Mouse (Mus musculus) gastrocnemius, postnatal 4 days (tissue): Measurements from ENCODE around the gene Akt1s1. TPM values are rescaled to one million over a fixed set of nuclear protein-coding genes. Genes with fewer than 3 reads are reported as not detected.

Experiments
- DNase-seq, 2 experiments: peaks; one replicate each; pipeline ENCODE4 v3.0.0; 2021 to 2022; ENCODE audit warnings: low spot score in 2 of 2, mixed read lengths in 2 of 2
- total RNA-seq, 2 experiments: library from RNA; stranded (reverse); gene quantifications; 2 replicates each; pipeline ENCODE4 v1.2.3; 2021

Gene Akt1s1
- total RNA-seq, 2 experiments from 2014 or later = 92.4 to 103 TPM

DNA sequence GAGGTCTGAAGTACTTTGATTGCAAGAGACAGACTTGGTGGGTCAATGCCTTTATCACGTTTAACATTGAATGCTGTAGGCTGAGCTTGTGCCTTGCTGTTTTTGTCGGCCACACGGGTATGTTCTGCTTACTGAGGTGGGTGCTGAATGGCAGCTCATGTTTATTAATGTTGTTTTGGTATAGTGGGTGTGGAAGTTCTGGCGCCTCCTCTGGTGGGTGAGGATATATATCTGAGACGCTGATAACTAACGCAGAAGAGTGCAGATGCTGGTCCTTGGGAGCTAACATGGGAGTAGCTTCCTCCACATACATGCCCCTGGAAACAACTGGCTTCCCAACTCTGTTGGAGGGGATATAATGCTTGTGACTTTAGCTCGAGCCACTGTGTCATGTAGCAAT lies 25.4 kb upstream of the Akt1s1 start:
- no peak for DNase-seq

DNA sequence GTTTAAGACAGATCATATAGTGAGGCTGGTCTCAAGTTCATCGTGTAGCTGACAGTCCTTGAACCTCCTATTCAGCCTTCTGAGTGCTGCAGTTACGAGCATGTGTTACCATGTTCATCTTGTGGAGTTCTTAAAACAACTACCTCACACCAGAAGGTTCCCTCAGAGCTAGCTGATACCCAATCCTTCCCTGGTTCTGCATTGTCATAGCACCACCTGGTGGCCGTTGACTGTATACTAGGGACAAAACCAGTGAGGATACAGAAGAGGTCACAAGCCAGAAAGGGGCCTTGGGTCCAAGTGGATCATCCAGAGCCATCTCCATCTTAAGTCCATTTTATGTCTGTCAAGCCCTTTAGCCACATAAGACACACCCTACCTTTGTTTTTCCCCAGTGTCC lies 23.9 kb upstream of the Akt1s1 start:
- DNase-seq = peak in 1 of 2 experiments; percentile 80

DNA sequence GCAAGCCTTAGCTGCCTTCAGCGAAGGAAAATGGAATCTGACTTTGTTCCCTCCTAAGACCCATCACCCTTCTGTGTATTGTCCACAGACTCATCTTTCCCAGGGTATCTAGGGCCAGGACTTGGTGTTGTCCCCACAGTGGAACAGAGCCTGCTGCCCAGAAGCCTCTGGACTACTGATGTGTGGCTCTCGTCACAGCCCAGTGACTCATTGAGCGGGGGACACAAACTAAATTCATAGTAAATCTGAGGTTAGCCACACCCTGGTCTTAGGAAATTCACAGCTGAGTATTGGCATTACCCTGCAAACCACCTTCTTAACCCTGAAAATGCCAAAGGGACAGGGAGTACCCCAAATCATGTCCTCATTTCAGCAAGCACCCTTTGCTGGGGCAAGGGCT lies 22.0 kb upstream of the Akt1s1 start:
- no peak for DNase-seq

DNA sequence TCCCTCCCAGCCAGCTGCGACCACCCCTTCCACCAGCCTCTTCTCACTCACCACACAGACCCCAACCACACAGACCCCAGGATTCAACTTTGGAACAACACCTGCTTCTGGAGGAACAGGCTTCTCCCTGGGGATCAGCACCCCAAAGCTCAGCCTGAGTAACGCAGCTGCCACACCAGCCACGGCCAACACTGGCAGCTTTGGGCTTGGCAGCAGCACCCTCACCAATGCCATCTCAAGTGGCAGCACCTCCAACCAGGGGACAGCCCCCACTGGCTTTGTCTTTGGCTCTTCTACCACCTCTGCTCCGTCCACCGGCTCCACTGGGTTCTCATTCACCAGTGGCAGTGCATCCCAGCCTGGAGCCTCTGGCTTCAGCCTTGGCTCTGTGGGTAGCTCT lies 20.1 kb upstream of the Akt1s1 start:
- DNase-seq = no peak

DNA sequence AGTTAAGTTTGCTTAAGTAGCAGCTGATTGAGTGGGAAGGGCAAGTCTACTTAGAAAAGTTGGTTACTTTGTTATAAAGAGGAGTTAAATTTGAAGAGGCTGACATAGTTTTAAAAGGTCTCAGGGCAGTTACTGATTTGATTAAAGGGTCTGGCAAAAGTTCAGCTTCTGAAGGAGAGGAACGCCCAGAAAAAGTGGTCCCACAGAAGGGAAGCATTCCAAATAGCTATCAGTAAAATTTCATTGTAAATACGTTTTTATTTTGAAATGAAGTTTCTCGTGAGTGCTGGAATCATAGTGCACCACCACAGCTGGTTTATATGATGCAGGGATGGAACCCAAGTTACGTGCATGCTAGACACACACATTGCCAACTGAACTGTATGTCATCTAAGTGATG lies 16.0 kb upstream of the Akt1s1 start:
- no peak for DNase-seq

DNA sequence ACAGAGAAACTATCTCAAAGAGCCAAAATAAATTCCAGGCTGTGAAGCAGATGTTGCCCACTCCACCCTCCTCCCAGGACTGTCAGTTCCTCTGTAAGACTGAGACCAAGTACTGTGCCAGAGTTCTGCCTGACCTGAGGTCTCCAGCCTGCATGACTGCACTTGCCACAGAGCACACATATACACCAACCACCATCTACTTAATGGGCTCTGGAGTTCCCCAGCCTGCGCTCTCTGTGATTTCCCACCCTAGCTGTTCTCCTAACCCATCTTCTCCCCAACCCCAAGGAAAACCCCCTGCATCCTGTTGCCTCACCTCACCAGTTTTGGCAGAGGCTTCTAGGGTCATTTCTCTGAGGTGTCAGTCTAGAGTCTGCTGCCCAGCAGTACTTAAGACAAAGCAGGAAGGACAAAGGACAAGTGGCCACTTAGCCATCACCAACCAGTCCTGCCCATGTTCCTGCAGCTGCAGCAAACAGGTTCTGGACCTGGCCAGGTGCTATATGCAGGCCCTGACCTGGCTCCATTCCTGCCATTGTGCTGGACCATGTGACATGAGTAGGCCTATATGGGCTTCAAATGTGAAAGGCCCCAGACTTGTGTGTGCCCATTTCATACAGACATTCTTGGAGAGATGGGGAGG lies 13.3 kb upstream of the Akt1s1 start:
- DNase-seq = no peak

DNA sequence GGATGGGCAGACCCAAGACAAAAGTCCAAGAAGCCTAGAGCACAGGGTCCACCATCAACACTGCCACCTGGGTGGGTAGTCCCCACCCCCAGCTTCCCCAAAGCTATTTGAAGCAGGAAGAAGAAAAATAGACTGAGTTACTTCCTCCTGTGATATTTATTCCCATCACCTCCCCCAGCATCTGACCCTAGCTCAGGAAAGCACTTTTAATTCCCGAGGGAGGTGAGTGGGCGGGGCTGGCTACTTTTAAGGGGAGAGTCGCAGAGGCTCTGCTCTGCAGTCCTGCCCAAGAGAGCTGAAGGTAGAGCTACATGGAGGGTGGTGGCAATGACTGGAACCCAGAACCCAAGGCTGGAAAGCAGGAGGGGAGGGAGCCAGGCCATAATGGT lies 12.8 kb upstream of the Akt1s1 start:
- DNase-seq = no peak

DNA sequence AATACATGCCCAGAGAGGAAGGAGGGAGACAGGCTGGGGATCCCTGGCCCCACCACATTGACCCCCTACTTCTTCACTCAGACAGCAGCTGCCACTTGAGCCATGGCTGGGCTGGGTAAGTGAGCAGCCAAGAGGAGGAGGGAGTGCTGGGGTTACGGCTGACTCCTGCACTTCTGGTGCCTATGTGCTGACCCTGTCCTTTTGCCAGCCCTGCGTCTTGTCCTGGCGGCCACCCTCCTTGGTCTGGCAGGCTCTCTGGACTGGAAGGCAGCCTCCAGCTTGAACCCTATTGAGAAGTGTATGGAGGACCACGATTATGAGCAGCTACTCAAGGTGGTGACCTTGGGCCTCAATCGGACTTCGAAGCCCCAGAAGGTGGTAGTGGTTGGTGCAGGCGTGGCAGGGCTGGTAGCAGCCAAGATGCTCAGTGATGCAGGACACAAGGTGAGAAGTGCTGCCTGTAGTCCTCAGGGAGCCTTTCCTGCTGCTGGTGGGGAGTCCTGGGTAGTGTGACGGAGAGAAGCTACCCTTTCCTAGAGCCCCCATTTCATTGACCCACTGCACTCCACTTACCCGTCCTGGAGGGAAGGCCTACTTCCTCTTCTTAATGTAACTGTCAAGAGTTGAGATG lies 12.3 kb upstream of the Akt1s1 start:
- no peak for DNase-seq

DNA sequence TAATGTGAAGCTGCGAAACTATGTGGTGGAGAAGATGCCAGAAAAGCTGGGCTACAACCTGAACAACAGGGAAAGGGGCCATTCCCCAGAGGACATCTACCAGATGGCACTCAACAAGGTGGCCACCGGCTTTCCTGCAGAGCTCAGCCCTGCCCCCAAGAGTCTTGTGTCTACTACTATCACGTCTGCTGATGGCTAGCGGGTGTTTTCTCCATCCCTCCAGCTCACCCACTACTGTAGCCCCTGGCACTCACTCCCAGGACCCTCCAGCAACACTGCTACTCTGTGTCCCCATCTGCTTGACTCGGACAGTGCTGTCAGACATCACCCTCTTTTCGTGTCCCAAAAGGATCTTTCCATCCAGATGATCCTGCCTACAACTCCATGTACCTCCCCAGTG lies 10.7 kb upstream of the Akt1s1 start:
- no peak for DNase-seq

DNA sequence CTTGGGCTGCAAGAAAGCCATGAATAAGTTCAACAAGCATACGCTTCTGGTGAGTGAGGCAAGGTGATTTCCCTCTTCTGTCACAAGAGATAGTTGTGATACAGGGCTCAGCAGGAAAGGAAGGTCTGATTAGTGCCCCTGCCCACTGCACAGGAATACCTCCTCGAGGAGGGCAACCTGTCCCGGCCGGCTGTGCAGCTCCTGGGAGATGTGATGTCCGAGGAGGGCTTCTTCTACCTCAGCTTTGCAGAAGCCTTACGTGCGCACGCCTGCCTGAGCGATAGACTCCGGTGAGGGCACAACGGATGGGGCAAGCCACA lies 9.7 kb upstream of the Akt1s1 start:
- DNase-seq = no peak

DNA sequence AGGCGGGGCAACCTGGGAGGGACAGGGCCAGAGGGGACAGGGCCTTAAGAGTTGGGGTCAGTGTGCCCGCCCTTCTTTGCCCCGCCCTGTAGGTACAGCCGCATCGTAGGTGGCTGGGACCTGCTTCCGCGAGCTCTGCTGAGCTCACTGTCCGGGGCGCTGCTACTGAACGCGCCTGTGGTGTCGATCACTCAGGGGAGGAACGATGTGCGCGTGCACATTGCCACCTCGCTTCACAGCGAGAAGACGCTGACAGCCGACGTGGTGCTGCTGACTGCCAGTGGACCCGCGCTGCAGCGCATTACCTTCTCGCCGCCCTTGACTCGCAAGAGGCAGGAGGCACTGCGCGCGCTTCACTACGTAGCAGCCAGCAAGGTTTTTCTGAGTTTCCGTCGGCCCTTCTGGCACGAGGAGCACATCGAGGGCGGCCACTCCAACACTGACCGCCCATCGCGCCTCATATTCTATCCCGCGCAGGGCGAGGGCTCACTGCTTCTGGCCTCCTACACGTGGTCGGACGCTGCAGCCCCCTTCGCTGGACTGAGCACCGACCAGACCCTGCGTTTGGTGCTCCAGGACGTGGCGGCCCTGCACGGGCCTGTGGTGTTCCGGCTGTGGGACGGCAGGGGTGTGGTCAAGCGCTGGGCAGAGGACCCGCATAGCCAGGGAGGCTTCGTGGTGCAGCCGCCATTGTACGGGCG lies 9.2 kb upstream of the Akt1s1 start:
- peak in 1 of 2 experiments; percentile 63 for DNase-seq

DNA sequence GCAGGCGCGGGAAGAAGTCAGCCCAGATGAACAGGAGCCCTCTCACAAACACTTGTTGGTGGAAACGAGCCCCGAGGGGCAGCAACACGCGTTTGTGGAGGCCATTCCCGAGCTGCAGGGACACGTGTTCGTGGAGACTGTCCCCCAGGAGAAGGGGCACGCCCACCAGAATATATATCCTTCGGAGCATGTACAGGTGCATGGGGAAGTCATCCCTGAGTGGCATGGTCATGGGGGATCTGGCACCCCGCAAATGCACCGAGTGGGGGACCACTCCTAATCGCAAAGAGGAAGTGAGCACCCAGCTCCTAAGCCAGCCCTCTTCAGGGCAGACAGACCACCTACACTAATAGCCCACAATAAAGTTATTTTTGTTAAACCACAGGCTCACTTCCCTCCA lies 8.4 kb upstream of the Akt1s1 start:
- DNase-seq = no peak

DNA sequence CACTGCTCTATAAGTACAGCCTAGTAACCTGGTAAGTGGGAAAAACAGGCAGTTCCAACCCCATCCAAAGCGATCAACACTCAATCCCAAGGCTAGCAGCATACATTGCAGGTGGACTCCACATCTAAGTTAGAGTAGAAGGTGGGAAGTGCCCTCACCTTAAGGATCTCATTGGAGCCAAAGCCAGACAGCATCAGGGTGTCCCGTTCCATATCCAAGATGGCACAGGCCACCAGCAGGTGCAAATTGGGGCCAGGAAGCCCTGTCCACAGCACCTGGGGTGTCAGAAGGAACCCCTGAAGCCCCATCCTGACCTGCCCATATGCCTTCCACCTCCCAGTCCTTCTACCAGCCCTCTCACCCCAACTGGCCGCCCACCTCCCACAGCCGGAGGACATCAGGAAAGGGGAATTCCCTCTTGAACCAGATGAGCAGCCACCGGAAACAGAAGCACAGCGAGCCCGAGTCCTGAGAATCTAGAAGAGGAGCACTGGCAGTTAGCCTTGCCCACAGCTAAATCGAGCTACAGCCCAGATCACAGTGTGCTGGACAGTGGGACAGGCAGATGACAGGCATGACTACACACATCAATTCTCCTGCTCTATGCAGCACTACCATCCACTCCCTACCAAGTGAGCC lies 6.8 kb upstream of the Akt1s1 start:
- DNase-seq = no peak

DNA sequence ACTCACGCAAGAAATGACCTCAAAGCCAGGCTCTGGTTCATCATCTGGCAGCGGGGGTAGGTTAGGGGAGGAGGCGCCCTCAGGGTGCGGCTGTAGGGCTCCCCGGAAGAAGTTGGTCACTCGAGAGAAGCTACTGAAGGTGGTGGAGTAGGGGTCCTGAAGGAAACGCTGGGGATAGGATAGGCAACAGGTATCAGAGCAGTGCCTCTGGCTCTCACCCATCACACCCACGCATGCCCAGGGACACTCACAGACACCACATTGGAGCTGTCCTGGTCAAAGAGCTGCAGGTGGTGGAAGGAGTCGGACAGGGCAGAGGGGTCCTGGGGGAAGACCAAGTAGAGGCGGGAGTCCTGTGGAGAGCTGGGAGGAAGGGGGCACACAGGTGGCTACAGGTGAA lies 3.8 kb upstream of the Akt1s1 start:
- DNase-seq = no peak

DNA sequence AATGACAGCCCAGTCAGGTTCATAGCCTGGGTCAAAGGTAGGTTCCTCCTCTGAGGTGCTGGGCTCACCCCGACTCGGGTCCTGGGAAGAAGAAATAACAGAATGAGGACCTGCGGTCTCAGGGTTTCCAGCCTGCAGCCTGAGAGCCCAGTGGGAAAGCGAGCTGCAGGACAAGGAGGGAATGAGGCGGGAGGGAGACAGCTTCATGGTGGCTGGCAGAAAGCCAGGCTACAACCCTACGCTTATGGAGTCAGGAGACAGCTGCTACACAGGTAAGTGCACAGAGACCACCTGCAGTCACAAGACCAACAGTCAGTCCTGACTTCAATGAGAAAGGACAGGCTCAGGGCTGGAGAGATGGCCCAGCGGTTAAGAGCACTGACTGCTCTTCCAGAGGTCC lies 2.0 kb upstream of the Akt1s1 start:
- no peak for DNase-seq

DNA sequence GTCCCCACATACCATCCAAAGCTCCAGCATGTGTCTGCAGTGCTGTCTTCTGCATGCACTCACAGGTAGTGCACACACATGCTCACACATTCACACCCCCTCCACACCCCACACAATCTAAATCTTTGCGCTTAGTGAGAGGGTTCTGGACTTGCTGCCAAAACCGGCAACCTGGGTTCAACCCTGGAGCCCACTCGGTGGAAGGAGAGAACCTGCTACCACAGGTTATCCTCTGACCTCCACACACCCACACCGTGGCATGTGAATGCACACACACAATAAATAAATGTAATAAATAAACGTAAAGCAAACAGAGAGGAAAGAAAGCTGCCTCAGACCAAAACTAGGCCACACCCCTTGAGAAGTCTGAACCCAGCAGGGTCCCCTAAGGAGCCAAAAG lies 1.0 kb upstream of the Akt1s1 start:
- no peak for DNase-seq

DNA sequence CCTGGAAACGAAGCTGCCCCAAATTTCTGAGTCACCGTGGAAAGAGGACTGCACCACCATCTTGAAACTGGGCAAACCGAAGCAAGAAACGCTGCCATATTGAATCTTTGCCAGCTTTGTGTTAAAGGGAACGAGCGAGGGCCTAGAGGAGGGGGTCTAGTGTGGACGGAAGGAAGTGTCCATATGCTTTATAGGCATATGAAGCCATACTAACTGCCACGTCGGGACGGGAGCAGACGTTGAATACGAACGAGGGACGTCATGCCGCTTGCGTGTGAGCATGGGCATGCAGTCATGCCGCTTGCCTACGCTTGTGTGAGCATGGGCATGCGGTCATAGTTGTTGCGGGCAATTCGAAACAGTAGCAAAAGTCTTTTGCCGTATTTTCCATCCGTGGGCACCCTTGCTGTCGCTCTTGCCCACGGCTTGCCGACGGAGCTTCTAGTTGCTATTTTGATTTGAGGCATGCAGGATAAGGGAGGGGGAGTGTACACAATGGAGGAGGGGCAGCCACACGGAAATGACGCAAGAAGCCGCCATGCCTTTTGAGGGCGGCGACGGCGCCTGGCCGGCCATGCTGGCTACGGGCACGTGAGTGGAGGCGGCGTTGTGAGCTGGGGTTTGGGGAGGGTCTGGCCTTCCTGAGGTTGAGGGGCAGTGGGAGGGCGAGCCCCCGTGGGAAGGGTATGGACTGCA lies 773 bp downstream of the Akt1s1 start:
- DNase-seq = peak; percentile 74 to 89

DNA sequence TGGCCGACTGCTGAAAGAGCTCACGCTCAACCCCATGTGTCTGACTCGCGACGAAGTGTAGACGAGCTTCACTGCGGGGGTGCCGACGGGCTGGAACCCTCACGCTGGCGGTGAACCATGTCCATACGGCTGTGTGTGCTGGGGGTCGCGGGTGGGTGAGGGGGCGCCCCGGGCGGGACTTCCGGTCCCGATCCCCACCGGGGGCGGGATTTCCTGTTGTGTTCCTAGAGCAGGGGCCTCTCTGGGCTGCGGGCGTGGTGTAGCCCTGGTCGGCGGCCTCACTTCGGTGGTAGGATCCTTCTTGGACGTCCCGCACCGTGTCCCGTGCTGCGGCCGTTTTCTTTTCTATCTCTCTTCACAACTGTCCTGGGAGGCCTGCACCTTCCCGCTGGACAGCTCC lies 1.4 kb downstream of the Akt1s1 start:
- peak; percentile 63 to 86 for DNase-seq

DNA sequence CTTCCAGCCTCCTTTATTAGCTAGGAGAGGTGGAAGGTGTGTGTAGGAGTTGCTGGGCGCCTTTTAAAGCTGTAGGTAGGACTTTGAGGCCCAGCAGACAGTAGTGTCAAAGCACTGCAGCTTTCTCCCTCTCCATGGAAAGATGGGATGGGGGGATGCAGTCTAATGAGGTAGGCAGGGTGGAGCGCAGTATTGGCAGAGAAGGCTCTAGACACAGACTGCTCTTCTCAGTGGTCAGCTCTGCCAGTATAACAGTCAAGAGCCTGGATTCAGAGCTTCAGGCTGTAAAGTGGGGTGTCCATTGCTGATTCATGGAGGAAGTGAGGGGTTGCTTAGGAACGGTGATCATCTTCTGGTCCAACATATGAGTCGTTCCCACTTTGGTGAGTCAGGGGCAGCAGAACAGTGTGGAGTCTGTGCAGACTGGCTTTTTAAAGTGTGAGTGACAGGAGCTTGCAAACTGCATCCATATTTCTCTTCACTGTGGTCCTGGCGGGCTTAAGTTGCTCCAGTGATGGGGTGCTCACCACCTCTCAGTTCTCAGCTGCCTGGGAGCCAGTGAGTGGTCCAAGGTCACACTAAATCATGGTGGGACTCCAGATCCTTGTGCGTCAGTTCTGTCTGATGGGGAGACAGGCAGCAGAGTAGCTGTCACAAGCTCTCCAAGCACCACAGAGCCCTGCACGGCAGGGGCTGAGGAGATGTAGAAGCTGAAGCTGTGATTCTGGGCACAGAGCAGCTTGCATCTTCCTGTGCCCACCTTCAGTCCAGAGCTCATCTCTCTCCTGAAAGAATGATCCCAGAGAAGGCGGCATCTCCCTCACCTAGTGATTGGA lies 2.2 kb downstream of the Akt1s1 start:
- DNase-seq = no peak

DNA sequence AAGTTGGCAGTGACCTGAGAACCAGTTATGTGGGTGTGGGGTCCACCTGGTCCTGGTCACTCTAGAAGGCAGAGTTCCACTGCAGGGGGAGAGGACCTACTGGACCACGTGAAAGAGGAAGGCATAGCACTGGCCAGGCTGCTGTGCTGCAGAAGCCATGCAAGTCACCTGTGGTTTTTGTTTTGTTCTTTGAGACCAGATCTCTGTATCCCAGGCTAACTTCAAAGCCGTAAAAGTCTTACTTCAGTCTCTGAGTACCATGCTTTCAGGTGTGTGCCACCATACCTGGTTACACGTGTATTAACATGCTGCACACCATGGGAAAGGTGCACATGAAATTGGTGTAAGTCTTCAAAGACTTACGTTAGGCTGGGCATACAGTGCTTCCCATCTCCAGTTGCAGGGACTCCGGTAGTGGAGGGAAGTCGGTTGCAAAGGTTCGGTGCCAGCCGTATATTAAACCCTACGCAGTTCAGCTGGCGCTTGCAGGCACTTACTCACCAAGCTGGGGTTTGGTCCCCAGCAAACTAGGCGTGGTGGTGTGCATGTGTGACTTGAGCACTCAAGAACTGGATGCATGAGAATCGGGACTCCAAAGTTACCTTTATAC lies 2.9 kb downstream of the Akt1s1 start:
- DNase-seq = no peak
